Mouse (Mus musculus): ENCODE data around the gene Gon7. TPM values are rescaled to one million over a fixed set of nuclear protein-coding genes. Genes with fewer than 3 reads are reported as not detected.

Gene Gon7
- total RNA-seq (2021): 10 to 100 TPM; 12.7 to 12.9 TPM
- long read RNA-seq, experiment 1, transcript Gon7-201 (2 exons, 1,152 nt): major isoform, 6 of 16 reads
- long read RNA-seq, experiment 1, partial matches to known transcripts: 2 of 16 reads
- long read RNA-seq, experiment 1, other reads (novel, unspliced or antisense): 6 of 16 reads
- long read RNA-seq, experiment 2, transcript Gon7-201 (2 exons, 1,152 nt): major isoform, 10 of 12 reads
- long read RNA-seq, experiment 2, partial matches to known transcripts: 1 of 12 reads
- long read RNA-seq, experiment 2, other reads (novel, unspliced or antisense): 0 of 12 reads

DNA sequence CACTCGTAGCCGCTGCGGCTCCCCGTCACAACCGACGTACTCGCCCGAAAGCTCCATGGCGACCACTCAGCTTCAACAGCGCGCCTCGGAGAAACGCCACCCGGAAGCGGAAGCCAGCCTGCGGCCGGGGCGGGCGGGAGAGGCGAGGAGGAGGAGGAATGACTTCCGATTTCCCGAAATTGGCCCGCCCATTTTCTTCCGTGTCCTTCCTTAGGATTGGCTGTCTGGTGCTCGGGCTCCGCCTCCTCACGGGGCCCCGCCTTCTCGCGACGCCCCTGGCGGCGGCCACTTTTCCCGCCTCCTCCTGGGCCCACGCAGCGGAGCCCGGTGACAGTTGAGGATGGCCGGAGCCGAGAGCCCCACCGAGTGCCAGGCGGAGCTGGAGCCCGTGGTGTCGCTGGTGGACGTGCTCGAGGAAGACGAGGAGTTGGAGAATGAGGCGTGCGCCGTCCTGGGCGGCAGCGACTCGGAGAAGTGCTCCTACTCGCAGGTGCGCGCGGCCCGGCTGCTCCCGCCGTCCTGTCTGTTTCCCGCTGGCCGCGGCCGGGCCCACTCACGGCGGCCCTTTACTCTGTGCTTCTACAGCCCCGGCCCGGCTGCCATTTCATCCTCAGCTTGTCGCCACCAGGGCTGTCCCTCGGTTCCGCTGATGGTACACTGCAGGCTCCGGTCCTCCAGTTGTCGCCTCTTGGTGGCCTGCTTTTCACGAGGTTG lies at the start of gene Gon7, which contains the start of the genes Gm28051 and Ubr7:
Gene Gon7 (minus strand): TSS at position 115 of the 714 bp plus-strand sequence.
Gene Gm28051 (minus strand): TSS at position 77 of the 714 bp plus-strand sequence.
Gene Ubr7 (plus strand): TSS at position 279 of the 714 bp plus-strand sequence.
- peak; percentile 96 for DNase-seq

GRCm38 (mm10) chr12:102799528-102799927 lies 41.9 kb upstream of the Gon7 start:
- no peak for DNase-seq

DNA sequence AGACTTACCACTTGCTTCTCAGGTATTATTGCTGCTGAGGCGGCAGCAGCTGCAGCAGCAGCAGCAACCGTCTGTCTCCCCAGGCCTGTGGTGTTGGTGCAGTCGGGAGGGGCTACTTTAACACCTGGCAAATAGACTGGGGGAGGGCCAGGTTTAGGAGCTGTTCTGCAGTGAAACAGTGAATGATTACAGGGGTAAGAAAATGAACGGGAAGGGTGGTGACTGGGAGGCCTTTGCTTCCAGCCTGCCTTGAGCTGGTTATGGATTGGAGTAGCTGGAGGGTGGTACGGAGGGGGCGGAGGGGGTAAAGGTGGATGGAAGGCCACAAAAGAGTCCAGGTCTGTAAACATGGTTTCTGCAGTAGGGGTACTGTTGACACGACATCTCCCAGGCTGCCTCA lies 30.3 kb upstream of the Gon7 start:
- DNase-seq: no peak

GRCm38 (mm10) chr12:102785593-102785985 lies 28.0 kb upstream of the Gon7 start:
- DNase-seq: no peak

GRCm38 (mm10) chr12:102784899-102785592 lies 27.4 kb upstream of the Gon7 start:
- no peak for DNase-seq

DNA sequence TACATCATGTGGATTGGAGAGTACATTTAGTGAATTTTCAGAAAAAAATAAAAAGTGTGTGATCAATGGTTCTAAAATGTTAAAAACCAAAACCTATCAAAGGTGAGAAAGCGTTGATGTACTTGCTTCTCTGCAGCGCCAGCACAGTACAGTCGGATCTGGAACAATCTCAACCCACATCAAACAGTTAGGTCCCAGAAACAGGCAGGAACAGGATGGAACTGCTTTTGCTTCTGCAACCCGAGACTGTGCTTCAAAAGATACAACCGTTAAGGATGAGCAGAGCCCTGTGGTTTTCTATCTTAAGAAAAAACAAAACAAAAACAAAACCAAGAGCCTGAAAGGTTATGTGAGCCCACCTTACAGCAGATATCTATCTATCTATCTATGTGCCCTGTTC lies 25.2 kb upstream of the Gon7 start:
- DNase-seq: no peak

- DNase-seq: peak; percentile 38
Measured at GRCm38 (mm10) chr12:102779452-102779851, 21.8 kb upstream of the Gon7 start.

DNA sequence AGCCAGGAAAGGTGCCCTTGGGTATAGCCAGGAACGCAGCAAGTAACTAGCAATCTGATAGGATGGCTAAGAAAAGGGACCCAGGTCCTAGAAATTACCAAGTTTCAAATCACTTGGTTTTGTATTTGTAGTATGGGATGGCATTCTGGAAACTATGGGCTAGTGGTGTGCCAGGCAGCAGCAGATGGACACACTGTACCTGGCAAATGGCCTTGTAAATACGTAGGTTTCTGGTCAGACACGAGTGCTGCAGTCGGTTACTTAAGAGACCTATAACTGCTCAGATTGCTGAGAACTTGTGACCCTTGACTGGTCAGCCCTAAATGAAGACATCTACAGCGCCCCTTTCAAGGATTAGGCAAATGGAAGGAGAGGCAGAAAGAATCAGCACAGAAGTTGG lies 20.5 kb upstream of the Gon7 start:
- DNase-seq: no peak

GRCm38 (mm10) chr12:102776035-102776434 lies 18.4 kb upstream of the Gon7 start:
- DNase-seq: no peak

GRCm38 (mm10) chr12:102772676-102773075 lies 15.1 kb upstream of the Gon7 start:
- no peak for DNase-seq

DNA sequence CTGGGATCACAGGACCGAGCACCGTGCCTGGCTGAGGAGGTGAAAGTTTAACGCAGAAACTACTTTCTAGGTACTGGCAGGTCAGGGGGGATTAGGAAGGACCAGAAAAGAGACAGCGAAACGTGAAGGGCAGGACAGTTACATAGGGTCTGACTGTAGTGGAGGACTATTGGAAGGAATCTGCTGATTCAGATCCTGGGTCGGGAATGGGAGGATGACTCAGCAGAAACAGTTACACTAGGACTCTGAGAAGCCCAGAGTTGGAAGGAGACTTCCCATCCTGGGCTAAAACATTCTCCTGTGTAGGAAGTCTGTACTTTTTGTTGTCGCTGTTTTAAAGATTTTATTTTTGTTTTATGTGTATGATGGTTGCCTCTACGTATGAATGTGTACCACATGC lies 14.0 kb upstream of the Gon7 start:
- DNase-seq: no peak

GRCm38 (mm10) chr12:102769000-102769399 lies 11.4 kb upstream of the Gon7 start:
- DNase-seq: no peak

DNA sequence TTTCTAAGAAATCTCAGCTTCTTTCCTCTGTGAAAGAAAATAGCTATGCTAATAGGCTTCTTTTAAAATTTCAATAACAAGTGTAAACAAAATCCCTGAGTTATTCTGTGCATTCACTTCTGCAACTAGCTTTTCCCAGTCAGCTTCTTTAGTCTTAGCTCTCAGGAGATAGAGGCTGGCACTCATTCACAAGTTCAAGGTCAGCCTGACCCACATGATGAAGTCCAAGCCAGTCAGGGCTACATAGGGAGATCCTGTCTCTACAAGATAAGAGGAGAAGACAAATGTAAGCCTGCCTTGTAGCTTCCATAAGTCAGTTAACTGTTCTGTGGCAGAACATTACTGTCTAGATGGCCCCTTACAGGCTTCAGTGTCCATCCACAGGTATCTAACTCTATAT lies 6.1 kb upstream of the Gon7 start:
- peak; percentile 55 for DNase-seq

DNA sequence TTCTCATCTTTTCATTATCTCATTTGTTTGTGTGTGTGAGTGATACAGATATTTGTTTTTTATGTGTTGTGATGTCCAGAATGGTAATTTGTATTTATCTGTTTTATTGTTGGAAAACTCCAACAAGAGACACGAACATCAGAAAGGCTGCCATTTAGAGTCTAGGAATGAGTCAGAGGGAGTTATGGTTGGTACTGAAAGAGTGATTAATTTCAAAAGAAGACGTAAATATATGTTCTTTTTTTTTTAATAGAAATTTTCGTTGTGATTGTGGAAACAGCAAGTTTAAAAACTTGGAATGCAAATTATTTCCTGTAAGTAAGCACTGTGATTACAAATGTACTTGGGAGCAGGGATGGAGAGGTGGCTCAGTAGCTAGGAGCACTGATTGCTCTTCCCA lies 4.1 kb upstream of the Gon7 start:
- DNase-seq: no peak

DNA sequence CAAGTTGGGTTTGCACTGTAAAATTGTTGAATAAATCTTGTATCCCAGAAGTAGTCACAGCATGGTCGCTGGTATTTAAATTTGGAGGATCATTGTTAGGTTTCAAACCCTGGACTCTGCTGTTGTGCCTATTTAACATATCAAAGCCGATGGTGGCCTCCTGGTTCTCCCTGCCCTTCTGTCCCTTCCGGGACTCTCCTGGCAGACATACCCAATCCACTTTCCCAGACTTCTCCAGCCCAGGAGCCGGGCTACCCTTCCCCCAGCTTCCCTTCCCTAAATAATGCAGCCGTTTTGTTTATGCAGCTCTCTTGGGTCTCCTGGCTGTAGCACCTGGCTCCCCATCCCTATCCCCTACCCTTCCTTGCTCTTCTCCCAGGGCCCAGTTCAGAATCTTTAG lies 1.3 kb upstream of the Gon7 start:
- peak; percentile 45 for DNase-seq

DNA sequence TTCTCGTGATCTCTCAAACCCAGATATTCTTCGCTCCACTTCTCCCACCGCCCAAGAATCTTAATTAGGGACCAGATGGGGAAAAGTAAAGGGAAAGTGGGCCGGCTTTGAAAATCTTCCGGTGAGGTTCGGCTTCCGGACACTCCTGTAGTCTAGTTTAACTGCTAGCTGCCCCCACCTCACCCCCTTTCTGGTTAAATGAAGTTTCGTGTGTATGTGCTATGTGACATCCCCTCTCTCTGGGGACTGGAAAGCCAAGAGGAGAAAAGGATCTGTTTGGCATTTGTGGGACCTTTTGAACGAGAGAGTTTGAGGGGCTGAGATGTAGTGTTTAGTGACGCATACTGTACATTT lies 777 bp upstream of the Gon7 start, which contains the start of gene Gm20604:
Gene Gm20604 (minus strand): TSS at position 270 of the 354 bp plus-strand sequence.
- DNase-seq: peak; percentile 25

DNA sequence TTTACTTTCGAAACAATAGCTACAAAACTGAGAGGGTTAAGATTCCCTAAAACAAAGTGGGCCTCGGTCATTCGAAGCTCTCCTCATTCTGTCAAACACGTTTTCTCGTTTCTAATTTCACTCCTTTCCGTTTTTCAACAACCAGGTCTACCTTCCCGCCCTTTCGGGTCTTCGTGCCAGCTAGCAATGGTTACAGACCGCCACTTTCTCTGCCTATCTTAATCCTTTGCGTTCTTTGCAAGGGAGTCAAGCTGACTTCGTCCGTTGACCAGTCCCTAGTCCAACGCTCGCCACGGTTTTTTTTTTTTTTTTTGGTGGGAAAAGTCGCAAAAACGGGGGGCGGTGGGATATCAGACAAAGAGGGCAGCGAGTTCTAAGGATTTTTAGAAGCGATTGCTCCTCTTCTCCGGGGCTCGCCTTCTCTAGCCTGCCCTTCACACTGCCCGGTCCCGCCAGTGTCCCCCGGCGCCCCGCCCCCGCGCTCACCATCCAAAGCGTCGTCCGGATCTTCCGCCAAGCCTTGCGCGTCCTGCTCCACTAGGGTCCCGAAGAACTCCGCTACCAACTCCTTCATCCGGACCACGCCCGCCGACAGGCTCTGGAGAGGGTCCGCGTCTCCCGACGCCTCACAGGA lies 431 bp downstream of the Gon7 start:
- peak; percentile 92 for DNase-seq

GRCm38 (mm10) chr12:102756304-102756703 lies 1.3 kb downstream of the Gon7 start:
- peak; percentile 39 for DNase-seq

DNA sequence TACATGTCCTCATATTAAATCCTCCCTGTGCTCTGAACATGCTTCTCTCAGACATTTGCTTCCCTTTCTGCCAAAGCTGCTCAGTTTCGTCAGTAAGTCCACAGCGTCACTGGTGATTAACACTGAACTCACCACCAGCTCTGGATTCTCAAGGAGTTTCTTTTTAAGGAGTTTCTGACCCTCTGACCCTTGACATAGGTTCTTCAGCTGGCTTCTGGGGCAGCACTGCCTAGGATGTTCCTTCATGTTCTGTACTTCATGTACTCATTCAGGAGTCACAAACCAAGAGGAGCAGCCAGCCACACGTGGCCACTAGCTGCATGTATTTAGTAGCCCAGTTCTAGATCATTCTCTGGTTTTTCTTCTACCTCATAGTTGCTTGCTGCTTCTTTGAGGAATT lies 9.3 kb downstream of the Gon7 start:
- DNase-seq: no peak

GRCm38 (mm10) chr12:102744839-102745238 lies 12.8 kb downstream of the Gon7 start:
- no peak for DNase-seq

- peak; percentile 94 for DNase-seq
Measured at GRCm38 (mm10) chr12:102743589-102744574, 13.7 kb downstream of the Gon7 start, which contains the start of the genes Moap1 and Tmem251. TSS of gene Moap1 (minus strand) at chr12:102743661. TSS of gene Tmem251 (plus strand) at chr12:102743762.

All from adrenal gland, postnatal 10 days (tissue).